Mouse (Mus musculus): Measurements from ENCODE around the gene Nmral1. TPM values are rescaled to one million over a fixed set of nuclear protein-coding genes. Genes with fewer than 3 reads are reported as not detected.

Nmral1 gene
- polyA plus RNA-seq, 1 experiment from 2014 or later = 29.1 TPM

- no peaks in the 10 kb centered on the region for H3K36me3 ChIP-seq (ENCODE audit: control insufficient read depth, insufficient read depth)
- no peak overlapping the region for H3K9ac ChIP-seq (ENCODE audit: low read depth, low read length)
- H3K4me1 ChIP-seq (ENCODE audit: control insufficient read depth, low read depth, low read length) = peaks cover 13% of the 10 kb centered on the region
- H3K27ac ChIP-seq (ENCODE audit: low read length) = no peak overlapping the region
- no peak overlapping the region for H3K4me3 ChIP-seq (ENCODE audit: low read depth, low read length)
- H3K4me2 ChIP-seq (ENCODE audit: low read depth, low read length) = no peak overlapping the region
- no peaks in the 10 kb centered on the region for H3K9me3 ChIP-seq (replicated peaks; ENCODE audit: control insufficient read depth, low read length)
- no peak for ATAC-seq (ENCODE audit: low read depth)
- WGBS (ENCODE audit: insufficient replicate concordance) = 73% methylated on average over 4 of the region's 4 CpGs
- no peaks in the 10 kb centered on the region for H3K27me3 ChIP-seq (ENCODE audit: control insufficient read depth, insufficient read depth, low read depth, low read length)
Measured at GRCm38 (mm10) chr16:4725266-4725665, 6.1 kb upstream of the Nmral1 start.

GRCm38 (mm10) chr16:4722915-4723209 is 3.7 kb upstream of the Nmral1 start:
- Histone ChIP-seq H3K27ac (ENCODE audit: low read length) (peak overlapping the region; percentile 55; the same call in 1 of the 2 replicates), H3K9ac (ENCODE audit: low read depth, low read length) (no peak overlapping the region)

GRCm38 (mm10) chr16:4722128-4722914 is 3.2 kb upstream of the Nmral1 start:
- peak overlapping the region; percentile 55 for H3K27ac ChIP-seq (ENCODE audit: low read length)
- peaks cover 18% of the 10 kb centered on the region for H3K4me1 ChIP-seq (ENCODE audit: control insufficient read depth, low read depth, low read length)
- no peak overlapping the region for H3K9ac ChIP-seq (ENCODE audit: low read depth, low read length)
- no peaks in the 10 kb centered on the region for H3K9me3 ChIP-seq (replicated peaks; ENCODE audit: control insufficient read depth, low read length)
- H3K4me3 ChIP-seq (ENCODE audit: low read depth, low read length) = no peak overlapping the region
- WGBS (ENCODE audit: insufficient replicate concordance) = 50% methylated on average over 7 of the region's 7 CpGs
- H3K4me2 ChIP-seq (ENCODE audit: low read depth, low read length) = peak overlapping the region; percentile 21; the same call in 1 of the 2 replicates
- no peak for ATAC-seq (ENCODE audit: low read depth)
- H3K36me3 ChIP-seq (ENCODE audit: control insufficient read depth, insufficient read depth) = no peaks in the 10 kb centered on the region
- no peaks in the 10 kb centered on the region for H3K27me3 ChIP-seq (ENCODE audit: control insufficient read depth, insufficient read depth, low read depth, low read length)

More at GRCm38 (mm10) chr16:4722915-4723209, 3.7 kb upstream of the Nmral1 start:
- Histone ChIP-seq H3K36me3 (ENCODE audit: control insufficient read depth, insufficient read depth) (no peaks in the 10 kb centered on the region), H3K4me1 (ENCODE audit: control insufficient read depth, low read depth, low read length) (peaks cover 17% of the 10 kb centered on the region), H3K4me2 (ENCODE audit: low read depth, low read length) (no peak overlapping the region), H3K9me3 (replicated peaks; ENCODE audit: control insufficient read depth, low read length) (no peaks in the 10 kb centered on the region), H3K27me3 (ENCODE audit: control insufficient read depth, insufficient read depth, low read depth, low read length) (no peaks in the 10 kb centered on the region), H3K4me3 (ENCODE audit: low read depth, low read length) (no peak overlapping the region)
- no peak for ATAC-seq (ENCODE audit: low read depth)
- 21% methylated on average over 3 of the region's 3 CpGs for WGBS (ENCODE audit: insufficient replicate concordance)

- Histone ChIP-seq H3K9me3 (replicated peaks; ENCODE audit: control insufficient read depth, low read length) (no peaks in the 10 kb centered on the region), H3K4me2 (ENCODE audit: low read depth, low read length) (peak overlapping the region; percentile 58), H3K4me1 (ENCODE audit: control insufficient read depth, low read depth, low read length) (peaks cover 12% of the 10 kb centered on the region), H3K27ac (ENCODE audit: low read length) (no peak overlapping the region), H3K9ac (ENCODE audit: low read depth, low read length) (peak overlapping the region; percentile 57), H3K36me3 (ENCODE audit: control insufficient read depth, insufficient read depth) (peaks cover 12% of the 10 kb centered on the region), H3K27me3 (ENCODE audit: control insufficient read depth, insufficient read depth, low read depth, low read length) (no peaks in the 10 kb centered on the region), H3K4me3 (ENCODE audit: low read depth, low read length) (peak overlapping the region; percentile 79)
- 44% methylated on average over 3 of the region's 3 CpGs for WGBS (ENCODE audit: insufficient replicate concordance)
- no peak for ATAC-seq (ENCODE audit: low read depth)
Measured at GRCm38 (mm10) chr16:4717866-4718265, 1.3 kb downstream of the Nmral1 start.

GRCm38 (mm10) chr16:4713861-4714710 is 5.1 kb downstream of the Nmral1 start:
- no peaks in the 10 kb centered on the region for H3K9me3 ChIP-seq (replicated peaks; ENCODE audit: control insufficient read depth, low read length)
- no peak overlapping the region for H3K4me2 ChIP-seq (ENCODE audit: low read depth, low read length)
- no peak overlapping the region for H3K9ac ChIP-seq (ENCODE audit: low read depth, low read length)
- H3K4me1 ChIP-seq (ENCODE audit: control insufficient read depth, low read depth, low read length) = peaks cover 7% of the 10 kb centered on the region
- peaks cover 17% of the 10 kb centered on the region for H3K36me3 ChIP-seq (ENCODE audit: control insufficient read depth, insufficient read depth)
- H3K27me3 ChIP-seq (ENCODE audit: control insufficient read depth, insufficient read depth, low read depth, low read length) = no peaks in the 10 kb centered on the region
- H3K27ac ChIP-seq (ENCODE audit: low read length) = no peak overlapping the region
- H3K4me3 ChIP-seq (ENCODE audit: low read depth, low read length) = no peak overlapping the region
- no peak for ATAC-seq (ENCODE audit: low read depth)
- 80% methylated on average over 17 of the region's 17 CpGs for WGBS (ENCODE audit: insufficient replicate concordance)

- Histone ChIP-seq H3K4me3 (ENCODE audit: low read depth, low read length) (no peak overlapping the region), H3K27me3 (ENCODE audit: control insufficient read depth, insufficient read depth, low read depth, low read length) (no peaks in the 10 kb centered on the region), H3K4me1 (ENCODE audit: control insufficient read depth, low read depth, low read length) (no peaks in the 10 kb centered on the region), H3K9ac (ENCODE audit: low read depth, low read length) (no peak overlapping the region), H3K36me3 (ENCODE audit: control insufficient read depth, insufficient read depth) (peaks cover 31% of the 10 kb centered on the region), H3K9me3 (replicated peaks; ENCODE audit: control insufficient read depth, low read length) (no peaks in the 10 kb centered on the region), H3K27ac (ENCODE audit: low read length) (no peak overlapping the region), H3K4me2 (ENCODE audit: low read depth, low read length) (no peak overlapping the region)
- WGBS (ENCODE audit: insufficient replicate concordance) = 83% methylated on average over 4 of the region's 4 CpGs
- ATAC-seq (ENCODE audit: low read depth) = no peak
Measured at GRCm38 (mm10) chr16:4711173-4711572, 8.0 kb downstream of the Nmral1 start.

- Histone ChIP-seq H3K4me1 (ENCODE audit: control insufficient read depth, low read depth, low read length) (peaks cover 2% of the 10 kb centered on the region; the same call in 1 of the 2 replicates), H3K9me3 (replicated peaks; ENCODE audit: control insufficient read depth, low read length) (no peaks in the 10 kb centered on the region), H3K4me2 (ENCODE audit: low read depth, low read length) (no peak overlapping the region), H3K27me3 (ENCODE audit: control insufficient read depth, insufficient read depth, low read depth, low read length) (no peaks in the 10 kb centered on the region), H3K9ac (ENCODE audit: low read depth, low read length) (no peak overlapping the region), H3K27ac (ENCODE audit: low read length) (no peak overlapping the region), H3K36me3 (ENCODE audit: control insufficient read depth, insufficient read depth) (peaks cover 49% of the 10 kb centered on the region), H3K4me3 (ENCODE audit: low read depth, low read length) (no peak overlapping the region)
- WGBS (ENCODE audit: insufficient replicate concordance) = 64% methylated on average over 4 of the region's 4 CpGs
- no peak for ATAC-seq (ENCODE audit: low read depth)
Measured at GRCm38 (mm10) chr16:4705541-4705940, 13.6 kb downstream of the Nmral1 start.

GRCm38 (mm10) chr16:4702646-4703045 is 16.5 kb downstream of the Nmral1 start:
- Histone ChIP-seq H3K27me3 (ENCODE audit: control insufficient read depth, insufficient read depth, low read depth, low read length) (no peaks in the 10 kb centered on the region), H3K9me3 (replicated peaks; ENCODE audit: control insufficient read depth, low read length) (no peaks in the 10 kb centered on the region), H3K4me3 (ENCODE audit: low read depth, low read length) (no peak overlapping the region), H3K9ac (ENCODE audit: low read depth, low read length) (no peak overlapping the region), H3K4me1 (ENCODE audit: control insufficient read depth, low read depth, low read length) (peaks cover 2% of the 10 kb centered on the region; the same call in 1 of the 2 replicates), H3K36me3 (ENCODE audit: control insufficient read depth, insufficient read depth) (peaks cover 52% of the 10 kb centered on the region), H3K27ac (ENCODE audit: low read length) (peak overlapping the region; percentile 58), H3K4me2 (ENCODE audit: low read depth, low read length) (no peak overlapping the region)
- ATAC-seq (ENCODE audit: low read depth) = peak; percentile 93
- 60% methylated on average over 1 of the region's 1 CpGs for WGBS (ENCODE audit: insufficient replicate concordance)

- Histone ChIP-seq H3K4me3 (ENCODE audit: low read depth, low read length) (no peak overlapping the region), H3K27me3 (ENCODE audit: control insufficient read depth, insufficient read depth, low read depth, low read length) (no peaks in the 10 kb centered on the region), H3K36me3 (ENCODE audit: control insufficient read depth, insufficient read depth) (peaks cover 47% of the 10 kb centered on the region), H3K9ac (ENCODE audit: low read depth, low read length) (no peak overlapping the region), H3K27ac (ENCODE audit: low read length) (no peak overlapping the region), H3K4me1 (ENCODE audit: control insufficient read depth, low read depth, low read length) (peaks cover 2% of the 10 kb centered on the region; the same call in 1 of the 2 replicates), H3K9me3 (replicated peaks; ENCODE audit: control insufficient read depth, low read length) (no peaks in the 10 kb centered on the region), H3K4me2 (ENCODE audit: low read depth, low read length) (no peak overlapping the region)
- no peak for ATAC-seq (ENCODE audit: low read depth)
- WGBS (ENCODE audit: insufficient replicate concordance) = 85% methylated on average over 3 of the region's 3 CpGs
Measured at GRCm38 (mm10) chr16:4701211-4701610, 17.9 kb downstream of the Nmral1 start.
